Mouse (Mus musculus) C2C12 (cell line): Measurements from ENCODE around the gene Lrriq3. TPM values are rescaled to one million over a fixed set of nuclear protein-coding genes. Genes with fewer than 3 reads are reported as not detected.

Source experiments
- H3K27me3 ChIP-seq: one replicate; pipeline ENCODE4 v1.6.1; 2011; ENCODE audit not compliant: control insufficient read depth, insufficient read depth, insufficient read length
- H3K36me3 ChIP-seq: one replicate; pipeline ENCODE4 v1.6.1; 2011; ENCODE audit not compliant: control insufficient read depth, insufficient read depth
- H3K4me3 ChIP-seq: one replicate; pipeline ENCODE4 v1.5.1; 2011; ENCODE audit warnings: mild to moderate bottlenecking, control low read depth; ENCODE audit not compliant: poor library complexity, insufficient read depth, severe bottlenecking
- H3K79me2 ChIP-seq: one replicate; pipeline ENCODE4 v1.6.1; 2011; ENCODE audit not compliant: control insufficient read depth, insufficient read depth
- H3K79me3 ChIP-seq: one replicate; pipeline ENCODE4 v1.6.1; 2011; ENCODE audit warnings: low read depth, control low read depth
- H3ac ChIP-seq: one replicate; pipeline ENCODE3; 2011; ENCODE audit warnings: low read depth; ENCODE audit not compliant: control insufficient read depth, insufficient read length
- CEBPB ChIP-seq: IDR thresholded peaks from one replicate; pipeline ENCODE4 v1.6.1; 2011; ENCODE audit warnings: low read depth, mild to moderate bottlenecking, control low read depth, moderate library complexity
- CTCF ChIP-seq: IDR thresholded peaks from one replicate; pipeline ENCODE4 v1.5.1; 2011; ENCODE audit not compliant: control insufficient read depth, insufficient read depth, insufficient read length
- FOSL1 ChIP-seq: IDR thresholded peaks from one replicate; pipeline ENCODE4 v1.8.0; 2011; ENCODE audit warnings: mild to moderate bottlenecking, low read length; ENCODE audit not compliant: poor library complexity, insufficient read depth, severe bottlenecking
- MAX ChIP-seq: IDR thresholded peaks from one replicate; pipeline ENCODE4 v1.6.1; 2011; ENCODE audit warnings: mild to moderate bottlenecking, control low read depth
- MYOD1 ChIP-seq: IDR thresholded peaks from one replicate; pipeline ENCODE4 v1.6.1; 2011; ENCODE audit warnings: low read depth; ENCODE audit not compliant: control insufficient read depth, insufficient read length
- MYOG ChIP-seq: IDR thresholded peaks from one replicate; pipeline ENCODE4 v1.6.1; 2011; ENCODE audit not compliant: control insufficient read depth, insufficient read length; ENCODE audit errors: extremely low read depth
- USF1 ChIP-seq: IDR thresholded peaks from one replicate; pipeline ENCODE4 v1.6.1; 2011; ENCODE audit warnings: low read depth, mild to moderate bottlenecking, control low read depth, moderate library complexity
- polyA plus RNA-seq: library from polyadenylated mRNA; unstranded; fragments of >200 nt; fragmentation: generic; extraction: Trizol; gene quantifications from one replicate; pipeline ENCODE4 v1.2.1, GENCODE M21; 2012; ENCODE audit warnings: missing spikeins

Gene Lrriq3
- polyA plus RNA-seq, 1 experiment = 0.11 TPM

GRCm38 (mm10) chr3:155137737-155138136 lies 44.5 kb downstream of the Lrriq3 start:
- H3K36me3 ChIP-seq = no peaks in the 10 kb centered on the region
- no peaks in the 10 kb centered on the region for H3K79me2 ChIP-seq
- H3ac ChIP-seq = no peak overlapping the region
- H3K4me3 ChIP-seq = no peak overlapping the region
- TF ChIP-seq MYOD1 (no peak), FOSL1 (no peak), CEBPB (no peak), USF1 (no peak), MYOG (no peak), MAX (no peak), CTCF (no peak)
- H3K79me3 ChIP-seq = no peaks in the 10 kb centered on the region
- no peaks in the 10 kb centered on the region for H3K27me3 ChIP-seq

- H3ac ChIP-seq = no peak overlapping the region
- H3K79me2 ChIP-seq = no peaks in the 10 kb centered on the region
- TF ChIP-seq MAX (no peak), USF1 (no peak), MYOD1 (no peak), MYOG (no peak), CTCF (no peak), FOSL1 (no peak), CEBPB (no peak)
- no peak overlapping the region for H3K4me3 ChIP-seq
- H3K36me3 ChIP-seq = no peaks in the 10 kb centered on the region
- no peaks in the 10 kb centered on the region for H3K79me3 ChIP-seq
- no peaks in the 10 kb centered on the region for H3K27me3 ChIP-seq
Observed at GRCm38 (mm10) chr3:155141047-155141446, 47.8 kb downstream of the Lrriq3 start.

- Histone ChIP-seq H3K4me3 (no peak overlapping the region), H3K27me3 (no peaks in the 10 kb centered on the region), H3K79me2 (no peaks in the 10 kb centered on the region), H3K36me3 (no peaks in the 10 kb centered on the region), H3ac (no peak overlapping the region), H3K79me3 (no peaks in the 10 kb centered on the region)
- TF ChIP-seq FOSL1 (no peak), USF1 (no peak), MYOD1 (no peak), CEBPB (no peak), MYOG (no peak), CTCF (no peak), MAX (no peak)
Observed at GRCm38 (mm10) chr3:155144368-155144767, 51.1 kb downstream of the Lrriq3 start.

- Histone ChIP-seq H3K36me3 (no peaks in the 10 kb centered on the region), H3K27me3 (no peaks in the 10 kb centered on the region), H3ac (no peak overlapping the region), H3K79me3 (no peaks in the 10 kb centered on the region), H3K4me3 (no peak overlapping the region), H3K79me2 (no peaks in the 10 kb centered on the region)
- TF ChIP-seq FOSL1 = no peak
- TF ChIP-seq CEBPB = no peak
- TF ChIP-seq CTCF = no peak
- no peak for TF ChIP-seq MAX
- TF ChIP-seq MYOD1 = no peak
- TF ChIP-seq USF1 = no peak
- TF ChIP-seq MYOG = no peak
Observed at GRCm38 (mm10) chr3:155161842-155162241, 68.6 kb downstream of the Lrriq3 start.

GRCm38 (mm10) chr3:155180303-155180902 lies 87.2 kb downstream of the Lrriq3 start:
- no peaks in the 10 kb centered on the region for H3K27me3 ChIP-seq
- H3ac ChIP-seq = no peak overlapping the region
- no peaks in the 10 kb centered on the region for H3K79me2 ChIP-seq
- TF ChIP-seq CEBPB (no peak), USF1 (no peak), MAX (no peak), MYOD1 (no peak), CTCF (no peak), MYOG (no peak), FOSL1 (no peak)
- no peak overlapping the region for H3K4me3 ChIP-seq
- no peaks in the 10 kb centered on the region for H3K79me3 ChIP-seq
- no peaks in the 10 kb centered on the region for H3K36me3 ChIP-seq

- no peaks in the 10 kb centered on the region for H3K36me3 ChIP-seq
- TF ChIP-seq MYOD1 (no peak), CTCF (no peak), MYOG (no peak), CEBPB (no peak), MAX (no peak)
- H3K79me3 ChIP-seq = no peaks in the 10 kb centered on the region
Observed at GRCm38 (mm10) chr3:155186456-155186855, 93.2 kb downstream of the Lrriq3 start.

More at GRCm38 (mm10) chr3:155186456-155186855, 93.2 kb downstream of the Lrriq3 start:
- Histone ChIP-seq H3K4me3 (no peak overlapping the region), H3ac (no peak overlapping the region), H3K79me2 (no peaks in the 10 kb centered on the region), H3K27me3 (no peaks in the 10 kb centered on the region)
